Mouse (Mus musculus) large intestine, adult 2 months (tissue): Measurements from ENCODE around the gene Camk2b. TPM values are rescaled to one million over a fixed set of nuclear protein-coding genes. Genes with fewer than 3 reads are reported as not detected.

Experiments
- DNase-seq: peaks from one replicate; pipeline ENCODE4 v3.0.0-alpha.2; 2012; ENCODE audit warnings: low read depth, low spot score
- WGBS: fragments of 180-500 bp; shearing (Covaris S2); methylation state at CpG from one replicate; pipeline ENCODE4 v1.1.7; 2018; 5-methylcytosine and 5-hydroxymethylcytosine counted together
- polyA plus RNA-seq: library from polyadenylated mRNA; depleted of rRNA; stranded (reverse); fragments of >200 nt; gene quantifications from 2 replicates; pipeline ENCODE4 v1.2.3, GENCODE M21; 2012

The Camk2b gene
- polyA plus RNA-seq, 1 experiment, result 5.0 TPM

GRCm38 (mm10) chr11:5995989-5996388 lies 70.2 kb downstream of the Camk2b start:
- WGBS, result 13% methylated on average over 8 of the region's 8 CpGs
- DNase-seq, result peak; percentile 58

DNA sequence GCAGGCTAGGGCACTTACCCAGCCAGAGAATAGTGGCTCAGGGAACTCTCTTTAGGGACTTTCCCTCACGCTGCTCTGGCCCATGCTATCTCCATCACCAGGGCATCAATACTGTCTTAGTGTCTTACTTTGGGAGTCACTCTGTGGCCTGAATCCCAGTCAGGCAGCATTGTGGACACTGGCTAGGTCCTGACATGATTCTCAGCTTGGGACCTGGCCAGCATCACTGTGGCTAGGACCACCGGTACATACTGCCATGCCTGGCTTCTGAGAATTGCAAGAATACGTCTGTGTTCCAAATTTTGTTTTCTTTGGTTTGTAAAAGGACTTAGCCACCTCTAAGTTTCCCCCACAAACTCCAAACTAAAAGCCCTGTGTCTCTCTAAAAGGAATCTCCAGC lies 71.3 kb downstream of the Camk2b start:
- 85% methylated on average over 3 of the region's 3 CpGs for WGBS
- no peak for DNase-seq

- WGBS, result 97% methylated on average over 5 of the region's 5 CpGs
Measured at GRCm38 (mm10) chr11:5994212-5994611, 72.0 kb downstream of the Camk2b start.

GRCm38 (mm10) chr11:5990910-5991309 lies 75.3 kb downstream of the Camk2b start:
- 37% methylated on average over 4 of the region's 4 CpGs for WGBS
- DNase-seq, result no peak

More at GRCm38 (mm10) chr11:5994212-5994611, 72.0 kb downstream of the Camk2b start:
- DNase-seq, result no peak

GRCm38 (mm10) chr11:5989954-5990593 lies 76.1 kb downstream of the Camk2b start:
- DNase-seq, result no peak
- WGBS, result 89% methylated on average over 16 of the region's 16 CpGs

GRCm38 (mm10) chr11:5988126-5988525 lies 78.0 kb downstream of the Camk2b start:
- 73% methylated on average over 10 of the region's 10 CpGs for WGBS
- no peak for DNase-seq

DNA sequence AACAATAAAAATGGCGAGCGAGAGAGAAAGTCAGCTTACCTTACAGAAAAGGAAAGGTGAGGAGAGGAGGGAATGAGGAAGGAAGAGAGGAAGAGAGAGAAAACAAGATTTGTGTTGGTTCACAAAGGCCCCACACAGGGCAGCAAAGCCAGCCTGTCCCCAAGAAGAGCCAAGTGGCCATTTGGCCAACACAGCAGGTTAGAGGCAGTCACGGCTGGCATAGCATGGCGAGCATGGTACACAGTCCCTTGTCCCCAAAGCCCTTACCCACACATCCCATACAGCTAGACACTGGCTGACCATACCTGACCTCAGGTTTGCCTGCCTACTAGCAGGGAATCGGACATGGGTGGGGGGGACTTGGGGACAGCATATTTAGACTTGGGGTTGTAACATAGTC lies 82.5 kb downstream of the Camk2b start:
- 89% methylated on average over 5 of the region's 5 CpGs for WGBS
- no peak for DNase-seq

- WGBS, result 87% methylated on average over 7 of the region's 7 CpGs
- no peak for DNase-seq
Measured at GRCm38 (mm10) chr11:5981323-5981722, 84.8 kb downstream of the Camk2b start.

DNA sequence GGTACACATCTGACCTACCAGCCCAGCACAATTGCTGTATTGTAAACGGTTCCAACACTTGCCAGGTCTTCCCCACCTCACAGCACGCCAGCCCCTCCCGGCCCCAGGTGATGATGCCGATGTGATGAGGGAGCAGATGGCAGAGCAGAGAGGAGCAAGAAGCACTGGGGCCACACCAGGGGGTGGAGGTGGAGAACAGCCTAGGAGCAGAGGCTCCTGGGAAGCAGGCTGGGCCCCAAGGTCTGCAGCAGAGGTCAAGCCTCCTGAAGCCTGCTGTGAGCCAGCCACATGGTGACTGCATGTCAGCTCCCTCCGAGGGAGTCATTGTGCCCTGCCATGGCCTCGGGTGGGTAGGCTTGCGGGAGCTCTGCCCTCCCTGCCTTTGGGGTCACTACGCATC lies 85.6 kb downstream of the Camk2b start:
- 61% methylated on average over 8 of the region's 8 CpGs for WGBS

GRCm38 (mm10) chr11:5980108-5980507 lies 86.1 kb downstream of the Camk2b start:
- WGBS, result 61% methylated on average over 2 of the region's 2 CpGs
- no peak for DNase-seq

More for the DNA sequence above, 85.6 kb downstream of the Camk2b start:
- no peak for DNase-seq

DNA sequence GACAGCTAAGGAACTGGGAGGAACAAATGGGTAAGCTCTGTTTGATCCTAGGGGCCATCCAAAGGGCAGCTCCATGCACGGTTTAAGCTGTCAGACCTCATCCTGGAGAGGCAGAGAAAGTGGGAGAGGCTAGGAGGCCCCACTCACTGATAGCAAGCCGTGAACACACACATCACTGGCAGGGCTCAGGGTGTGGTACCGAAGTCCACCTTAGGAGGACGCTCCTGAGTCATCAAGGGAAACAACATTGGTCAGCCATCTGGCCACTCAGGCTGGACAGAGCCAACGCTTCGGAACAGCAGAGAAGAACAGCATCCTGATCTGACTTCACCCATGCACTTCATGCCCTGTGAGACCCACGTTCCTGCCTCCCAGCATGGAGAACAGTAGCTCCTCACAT lies 87.1 kb downstream of the Camk2b start:
- WGBS, result 74% methylated on average over 7 of the region's 7 CpGs
- DNase-seq, result no peak

- 26% methylated on average over 9 of the region's 9 CpGs for WGBS
- no peak for DNase-seq
Measured at GRCm38 (mm10) chr11:5976106-5976505, 90.1 kb downstream of the Camk2b start.

GRCm38 (mm10) chr11:5975068-5975467 lies 91.1 kb downstream of the Camk2b start:
- no peak for DNase-seq
- 55% methylated on average over 2 of the region's 2 CpGs for WGBS

GRCm38 (mm10) chr11:5974053-5974452 lies 92.1 kb downstream of the Camk2b start:
- DNase-seq, result no peak
- 77% methylated on average over 6 of the region's 6 CpGs for WGBS

DNA sequence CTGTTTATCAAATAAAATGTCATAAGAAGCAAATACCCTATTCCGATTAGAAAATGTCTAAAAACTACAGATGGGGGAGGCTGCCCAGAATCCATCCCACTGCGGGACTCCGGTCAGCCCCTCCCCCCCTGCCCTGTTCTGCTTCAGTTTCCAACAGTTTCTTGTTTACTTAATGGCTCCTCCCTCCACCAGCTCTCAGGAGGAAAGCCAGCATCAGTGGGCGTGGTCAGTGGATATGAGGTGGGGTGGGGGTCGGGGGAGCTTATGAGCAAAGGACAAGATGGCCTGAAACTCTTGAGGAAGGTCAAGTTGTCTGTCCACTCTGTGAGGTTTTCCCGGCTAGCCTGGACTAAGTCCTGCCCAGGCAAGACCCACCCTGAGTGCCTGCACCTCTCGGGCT lies 93.0 kb downstream of the Camk2b start:
- no peak for DNase-seq
- 29% methylated on average over 7 of the region's 7 CpGs for WGBS

DNA sequence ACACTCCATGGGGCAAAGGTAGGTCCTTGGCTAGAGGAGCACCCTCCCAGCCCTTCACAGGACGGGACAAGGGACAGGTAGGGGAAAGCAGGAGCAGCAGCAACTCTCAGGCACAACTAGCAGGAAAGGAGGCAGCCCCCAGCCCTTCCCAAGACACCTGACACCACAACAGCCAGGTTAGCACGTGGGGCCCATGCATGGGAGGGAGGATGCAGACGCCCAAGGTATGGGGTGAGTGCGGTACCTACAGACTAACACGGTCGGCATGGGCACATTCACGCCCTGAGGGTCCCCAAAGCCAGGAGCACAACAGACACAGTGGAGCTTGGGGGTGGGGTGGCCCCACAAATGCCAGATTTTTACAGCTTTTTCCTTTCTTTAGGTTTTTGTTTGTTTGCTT lies 95.0 kb downstream of the Camk2b start:
- 74% methylated on average over 7 of the region's 7 CpGs for WGBS
- no peak for DNase-seq

DNA sequence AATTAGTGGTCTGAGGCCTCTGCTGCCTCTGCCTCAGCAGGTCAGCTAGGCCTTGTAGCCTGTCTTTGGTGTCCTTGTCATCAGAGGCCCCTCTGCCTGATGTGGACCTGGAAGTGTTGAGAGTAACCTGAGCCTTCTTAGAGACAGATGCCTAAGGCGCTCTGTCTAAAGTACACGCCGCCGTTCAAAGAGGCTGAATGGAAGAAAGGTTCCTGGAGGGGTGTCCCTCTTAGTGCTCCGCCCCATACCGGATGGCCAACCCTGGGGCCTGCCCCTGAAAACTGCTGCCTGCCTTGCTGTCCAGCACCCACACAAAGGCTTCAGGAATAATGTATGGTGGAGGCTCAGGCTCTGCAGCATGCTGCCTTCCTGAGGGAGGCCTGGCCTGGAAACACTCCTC lies 97.9 kb downstream of the Camk2b start:
- 86% methylated on average over 6 of the region's 6 CpGs for WGBS
- DNase-seq, result no peak

DNA sequence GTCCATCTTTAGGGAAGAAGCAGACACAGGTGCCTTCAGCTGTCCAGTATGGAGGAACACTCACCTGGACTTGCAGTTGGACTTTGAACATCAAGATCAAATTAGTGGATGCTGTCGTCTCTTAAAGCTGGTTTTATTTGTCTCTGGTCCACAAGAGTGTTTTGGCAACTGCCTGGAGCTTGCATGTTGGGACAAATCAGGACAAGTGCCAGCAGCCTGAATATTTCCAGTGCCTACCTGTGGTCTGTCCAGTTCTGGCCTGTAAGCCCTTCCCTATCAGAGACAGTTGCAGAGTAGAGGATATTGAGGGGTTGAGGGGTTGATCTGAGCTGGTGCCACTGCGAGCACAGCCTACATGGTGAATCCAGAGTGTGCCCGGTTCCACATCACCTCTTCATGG lies 99.4 kb downstream of the Camk2b start:
- DNase-seq, result no peak
- 68% methylated on average over 3 of the region's 3 CpGs for WGBS

GRCm38 (mm10) chr11:5965865-5966264 lies 100.3 kb downstream of the Camk2b start:
- WGBS, result 93% methylated on average over 11 of the region's 11 CpGs
- DNase-seq, result no peak

DNA sequence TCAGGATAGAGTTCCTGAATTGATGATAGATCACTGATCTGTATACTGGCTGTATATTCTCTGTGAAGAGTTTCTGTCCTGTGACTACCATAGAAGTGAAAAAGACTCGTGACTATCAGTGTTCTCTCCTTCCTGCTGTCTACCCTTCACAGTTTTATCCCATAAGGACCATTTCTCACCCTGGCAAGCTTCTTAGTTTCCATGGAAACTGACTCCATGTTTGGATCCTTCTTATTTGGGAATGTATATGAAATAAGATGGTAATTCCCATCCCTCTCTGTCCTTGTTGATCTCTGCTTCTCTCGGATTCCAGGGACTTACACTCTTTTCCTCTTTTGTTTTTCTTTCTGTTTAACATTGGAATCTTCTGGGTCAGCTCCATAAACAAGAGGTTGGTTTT lies 106.1 kb downstream of the Camk2b start:
- WGBS, result 68% methylated on average over 2 of the region's 2 CpGs

DNA sequence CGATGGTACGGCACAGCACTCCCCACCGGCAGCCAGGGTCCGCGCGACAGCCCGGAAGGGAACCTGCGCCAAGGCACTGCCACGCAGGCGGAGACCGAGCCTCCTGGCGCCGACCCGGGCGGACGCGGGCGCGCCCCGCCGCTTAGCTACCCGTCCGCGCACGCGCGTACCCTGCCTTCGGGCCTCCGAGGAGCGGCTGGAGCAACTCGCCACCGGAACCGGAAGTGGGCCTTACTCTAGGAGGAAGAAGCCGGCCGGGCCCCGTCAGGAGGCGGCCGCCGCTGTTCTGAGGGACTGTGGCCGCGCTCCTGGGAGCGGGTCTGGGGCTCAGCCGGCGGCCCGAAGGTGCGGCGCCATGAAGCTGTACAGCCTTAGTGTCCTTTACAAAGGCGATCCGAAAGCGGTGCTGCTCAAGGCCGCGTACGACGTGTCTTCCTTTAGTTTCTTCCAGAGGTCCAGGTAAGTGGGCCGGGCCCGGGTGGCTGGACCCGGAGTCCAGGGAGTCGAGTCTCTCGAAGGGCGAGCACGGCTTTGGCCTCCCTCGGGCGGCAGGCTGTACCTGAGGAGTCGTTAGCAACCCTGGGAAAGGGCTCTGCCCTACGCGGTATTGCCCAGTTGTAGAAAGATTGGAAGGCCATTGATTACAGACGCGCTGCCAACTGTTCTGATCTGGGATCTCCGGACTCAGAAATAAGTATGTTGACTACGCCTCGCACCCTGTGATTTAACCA lies 110.5 kb downstream of the Camk2b start, which contains the start of gene Ykt6:
Gene Ykt6, plus strand, starts transcription at position 148 of the 731 bp plus-strand sequence.
- DNase-seq, result peak; percentile 92
- under 1% methylated on average over 63 of the region's 71 CpGs for WGBS

More for the DNA sequence above, 106.1 kb downstream of the Camk2b start:
- DNase-seq, result no peak
